Mouse (Mus musculus) monocyte, adult 59 days (primary cell): ENCODE results near the gene Mlxipl. TPM values are rescaled to one million over a fixed set of nuclear protein-coding genes. Genes with fewer than 3 reads are reported as not detected.

Experiments used
- total RNA-seq, 2 experiments: library from RNA; stranded (reverse); gene quantifications; one replicate each; pipeline ENCODE4 v1.2.4; 2023

The Mlxipl gene
- total RNA-seq: 1 to 10 TPM; 2.8 to 3.2 TPM

DNA sequence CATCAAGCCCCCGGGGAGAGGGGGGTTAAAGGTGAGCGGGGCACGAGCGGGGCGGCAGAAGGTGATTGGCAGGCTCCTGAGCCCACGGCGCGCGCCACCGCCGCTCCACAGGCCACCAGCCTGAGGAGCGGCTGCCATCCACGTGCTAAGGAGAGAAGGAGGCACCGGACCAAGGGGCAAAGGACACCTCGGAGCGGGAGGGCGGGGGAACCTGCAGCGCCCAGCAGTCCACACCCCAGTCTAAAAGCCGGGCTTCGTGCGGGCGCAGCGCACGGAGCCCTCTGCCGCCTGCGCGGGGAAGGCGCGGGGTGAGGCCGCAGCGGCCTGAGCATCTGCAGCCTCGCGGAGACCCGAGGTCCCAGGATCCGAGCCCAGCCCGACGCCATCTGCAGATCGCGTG is at the start of gene Mlxipl:
Gene Mlxipl, plus strand, starts transcription at position 238 of the 400 bp plus-strand sequence.

DNA sequence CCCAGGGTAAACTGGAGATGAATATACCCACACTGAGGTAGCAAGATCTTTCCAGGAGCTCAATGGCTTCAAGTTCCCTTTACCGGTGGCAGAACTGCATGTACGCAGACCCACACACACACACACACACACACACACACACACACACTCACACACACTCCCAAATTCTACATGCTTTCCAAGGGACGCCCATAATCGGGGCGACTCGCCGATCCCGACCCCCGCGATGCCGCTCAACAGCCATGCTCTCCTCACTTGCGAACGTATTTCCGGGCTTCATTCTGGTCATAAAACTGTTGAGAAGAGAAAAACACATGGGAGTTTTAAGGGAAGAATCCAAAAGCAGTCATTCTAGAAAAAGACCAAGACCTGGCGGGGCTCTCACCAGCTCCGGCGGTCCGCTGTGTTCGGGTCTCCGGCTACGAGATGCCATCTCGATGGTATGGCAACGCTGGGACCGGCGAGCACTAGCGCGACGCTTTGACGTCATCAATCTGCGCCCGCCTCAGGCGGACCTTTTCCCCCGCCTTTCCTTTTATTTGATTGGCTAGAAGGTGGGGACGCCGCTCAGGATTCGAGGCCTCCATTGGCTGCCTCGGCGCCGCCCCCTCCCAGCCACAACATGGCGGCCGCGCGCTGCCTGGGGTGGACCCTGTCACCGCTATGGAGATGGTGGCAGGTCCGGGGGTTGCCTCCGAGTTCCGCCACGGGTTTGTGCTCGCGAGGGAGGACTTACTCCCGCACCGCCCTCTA is 25.9 kb upstream of the Mlxipl start, which contains the start of gene Dnajc30:
Gene Dnajc30, plus strand, starts transcription at position 574 of the 753 bp plus-strand sequence.

DNA sequence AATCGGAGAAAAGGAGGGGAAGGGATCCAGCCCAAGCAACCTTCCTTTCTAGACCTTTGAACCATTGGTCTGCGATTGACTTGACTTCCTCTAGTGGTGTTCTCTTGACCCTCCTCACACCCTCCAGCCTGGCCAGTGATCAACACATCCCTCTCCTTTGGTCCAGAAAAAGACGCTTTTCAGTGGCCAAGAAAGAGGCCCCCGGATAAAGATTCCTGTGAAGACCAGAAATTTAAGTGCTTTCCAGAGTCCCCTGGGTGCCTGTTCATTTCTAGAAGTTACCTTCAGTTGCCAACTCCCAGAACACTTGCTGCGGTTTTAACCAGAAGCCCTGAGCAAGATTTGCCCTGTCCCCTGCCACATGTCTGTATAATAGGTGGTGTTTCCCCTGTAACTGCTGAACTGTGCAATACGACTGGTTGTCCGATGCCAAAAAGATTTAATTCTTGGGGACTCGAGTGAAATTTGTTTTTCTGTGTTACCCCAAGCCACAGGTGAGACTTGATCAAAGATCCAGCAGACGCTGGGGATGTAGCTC is 24.7 kb upstream of the Mlxipl start, which contains the start of gene Bud23:
Gene Bud23, minus strand, starts transcription at position 51 of the 538 bp plus-strand sequence.

DNA sequence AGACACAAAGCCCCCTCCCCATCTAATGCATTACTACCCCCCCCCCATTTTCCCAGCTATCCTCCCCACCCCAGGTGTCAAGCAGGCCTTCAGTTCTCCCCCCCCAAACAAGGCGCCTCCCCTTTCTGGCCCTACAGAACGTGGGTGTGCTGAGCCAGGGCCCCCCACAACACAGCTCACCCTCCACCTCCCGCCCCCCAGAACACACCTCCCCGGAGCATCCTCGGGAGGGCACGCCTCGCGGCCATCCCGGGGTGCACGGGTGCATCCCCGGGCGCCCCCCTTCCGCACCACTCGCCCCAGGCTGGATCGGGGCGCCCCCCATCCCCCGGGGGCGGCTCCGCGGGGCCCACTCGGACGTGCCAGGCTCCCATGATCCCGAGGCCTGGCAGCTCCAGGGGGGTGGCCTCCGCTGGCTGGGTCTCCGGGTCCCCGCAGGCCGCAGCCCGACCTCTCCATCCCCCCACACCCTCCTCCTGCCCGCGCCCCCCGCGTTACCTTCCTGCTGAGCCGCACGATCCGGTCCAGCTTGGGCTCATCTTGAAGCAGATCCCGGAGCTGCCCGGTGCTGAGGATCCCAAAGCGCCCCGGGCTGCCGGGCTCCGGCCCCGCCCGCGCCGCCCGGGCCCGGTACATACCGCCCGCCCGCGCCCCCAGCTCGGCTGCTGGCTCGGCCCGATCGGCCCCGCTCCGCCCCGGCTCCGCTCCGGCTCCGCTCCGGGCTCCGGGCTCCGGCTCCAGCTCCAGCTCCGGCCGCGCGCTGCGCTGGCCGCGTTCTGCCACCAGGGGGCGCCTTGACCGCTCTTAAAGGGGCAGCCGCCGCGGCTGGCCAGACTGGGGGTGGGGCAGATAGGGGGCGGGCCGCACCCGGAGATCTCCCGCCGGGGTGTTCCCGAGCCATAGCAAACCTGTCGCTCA is 11.9 kb upstream of the Mlxipl start, which contains the start of gene Vps37d:
Gene Vps37d, minus strand, starts transcription at position 703 of the 918 bp plus-strand sequence.

DNA sequence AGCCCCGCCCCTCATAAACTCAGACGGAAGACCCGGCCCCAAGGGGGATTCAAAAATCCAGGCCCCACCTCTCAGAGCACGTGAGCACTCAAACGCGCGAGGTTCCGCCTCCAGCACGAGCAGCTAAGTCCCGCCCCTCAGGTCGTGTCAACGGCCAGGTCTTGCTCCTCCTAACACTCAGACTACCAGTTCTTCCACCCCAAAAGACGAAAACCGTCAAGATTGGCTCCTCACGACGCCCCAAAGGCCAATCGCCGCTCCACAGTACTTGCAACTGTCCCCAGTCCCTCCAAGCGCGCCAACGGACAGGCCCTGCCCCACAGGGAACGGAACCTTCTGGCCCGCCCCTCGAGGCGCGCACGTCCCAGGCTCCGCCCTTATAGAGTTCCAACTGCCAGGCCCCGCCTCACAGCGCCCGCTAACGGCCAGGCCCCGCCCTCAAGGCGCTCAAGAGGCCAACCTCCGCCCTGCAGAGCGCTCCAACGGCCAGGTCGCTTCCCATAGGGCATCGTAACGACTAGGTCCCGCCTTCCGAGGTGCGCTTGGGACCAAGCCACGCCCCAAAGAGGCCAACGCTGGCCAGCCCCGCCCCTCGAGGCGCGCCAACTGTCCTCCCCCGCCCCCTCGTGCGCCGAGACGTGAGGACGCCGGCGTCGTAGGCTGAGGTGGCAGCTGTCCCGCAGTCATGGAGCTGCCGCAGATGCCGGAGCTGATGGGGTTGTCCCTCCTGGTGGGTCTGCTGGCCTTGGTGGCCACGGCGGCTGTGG is 59.5 kb downstream of the Mlxipl start, which contains the start of gene Tbl2:
Gene Tbl2, plus strand, starts transcription at position 605 of the 767 bp plus-strand sequence.

DNA sequence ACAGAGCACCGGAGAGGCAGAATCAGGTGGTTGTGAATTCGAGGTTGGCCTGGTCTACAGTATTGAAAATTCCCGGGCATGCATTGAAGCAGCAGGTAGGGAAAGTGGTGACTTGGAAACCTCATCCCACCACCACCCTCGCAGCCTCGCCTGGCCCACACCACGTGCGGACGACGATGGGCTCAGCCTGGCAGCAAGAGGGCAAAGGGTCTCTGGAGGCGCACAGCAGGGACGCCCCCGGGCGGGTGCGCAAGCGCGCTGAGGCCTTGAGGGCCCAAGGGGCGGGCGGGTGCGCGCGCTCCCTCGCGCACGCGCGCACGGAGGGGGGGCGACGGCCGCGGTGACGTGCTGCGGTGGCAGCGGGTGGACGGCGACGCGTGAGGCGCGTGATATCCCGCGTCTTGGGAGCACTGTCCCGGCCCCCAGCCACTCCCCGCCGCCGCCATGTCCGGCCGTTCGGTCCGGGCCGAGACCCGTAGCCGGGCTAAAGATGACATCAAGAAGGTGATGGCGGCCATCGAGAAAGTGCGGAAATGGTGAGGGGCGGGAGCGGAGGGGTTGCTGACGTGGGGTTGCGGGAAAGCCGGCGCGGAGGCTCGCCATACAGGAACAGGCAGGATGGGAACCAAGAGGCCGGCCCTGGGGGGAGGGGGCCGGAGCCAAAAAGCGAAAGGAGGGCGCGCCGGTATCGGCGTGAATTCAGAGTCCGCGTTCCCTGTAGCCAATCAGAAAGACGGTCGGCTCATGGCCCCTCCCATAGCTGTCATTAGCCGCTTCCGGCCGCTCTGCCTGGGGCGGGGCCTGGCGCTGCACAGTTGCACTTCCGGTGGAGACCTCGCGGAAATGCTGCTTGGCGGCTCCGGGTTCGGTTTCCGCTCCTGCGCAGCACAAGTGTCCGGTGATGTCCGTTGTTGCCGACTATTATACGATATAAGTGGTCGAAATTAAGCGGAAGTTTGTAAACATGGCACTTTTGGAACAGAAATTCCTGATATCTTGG is 78.7 kb downstream of the Mlxipl start, which contains the start of gene Bcl7b:
Gene Bcl7b, plus strand, starts transcription at position 221 of the 1,000 bp plus-strand sequence.

DNA sequence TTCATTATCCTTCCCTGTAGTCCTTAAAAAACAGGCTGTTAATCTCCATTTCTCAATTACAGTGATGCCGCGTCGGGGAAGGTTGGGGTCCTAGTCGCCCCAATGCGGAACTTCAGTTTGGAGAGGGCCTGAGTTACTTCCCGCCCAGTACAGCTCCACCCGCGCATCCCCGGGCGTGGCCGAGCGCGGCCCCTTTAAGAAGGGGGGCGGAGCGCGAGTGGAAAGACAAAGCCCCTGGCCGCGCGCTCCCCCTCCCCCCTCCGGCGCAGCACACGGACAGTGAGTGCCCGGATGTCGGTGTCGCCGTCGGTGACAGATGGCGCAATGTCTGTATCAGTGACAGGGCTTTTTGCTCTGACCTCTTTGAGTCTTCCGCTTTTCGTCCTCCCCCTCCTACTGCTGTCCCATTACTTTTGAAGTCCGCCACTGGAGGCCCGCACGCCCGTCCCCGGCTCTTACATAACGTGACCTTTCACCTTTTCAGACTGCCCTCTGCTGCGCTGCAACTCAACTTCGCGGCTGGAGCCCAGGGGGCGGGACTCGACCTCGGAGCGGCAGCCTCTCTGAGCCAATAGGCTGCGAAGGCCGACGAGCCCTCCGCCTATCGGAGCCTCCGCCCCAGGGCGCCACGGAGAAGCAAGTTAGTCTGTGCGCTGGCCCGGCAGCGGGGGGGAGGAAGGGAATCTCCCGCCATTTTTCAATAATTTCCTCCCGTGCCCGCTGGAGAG is 97.1 kb downstream of the Mlxipl start, which contains the start of gene Baz1b:
Gene Baz1b, plus strand, starts transcription at position 644 of the 728 bp plus-strand sequence.

Other genes starting within 250 kb of the Mlxipl start
- not detected for gene Tmem270, start 183.2 kb upstream of the Mlxipl start, total RNA-seq
- gene Cldn13, start 174.4 kb upstream of the Mlxipl start, total RNA-seq: not detected
- 1 to 10 TPM; 1.5 to 2.3 TPM for gene Mettl27, start 157.5 kb upstream of the Mlxipl start, total RNA-seq
- not detected for gene Cldn4, start 143.0 kb upstream of the Mlxipl start, total RNA-seq
- gene Cldn3, start 103.7 kb upstream of the Mlxipl start, total RNA-seq: not detected
- gene Abhd11, start 80.7 kb upstream of the Mlxipl start, total RNA-seq: 10 to 100 TPM; 27.6 to 33.2 TPM
- gene Stx1a, start 66.4 kb upstream of the Mlxipl start, total RNA-seq: 1 to 10 TPM in 1 of 2 experiments, under 1 TPM in 1; 0.37 to 1.1 TPM
- gene Dnajc30, start 25.7 kb upstream of the Mlxipl start, total RNA-seq: 10 to 100 TPM; 16.2 to 16.9 TPM
- gene Bud23, start 24.9 kb upstream of the Mlxipl start, total RNA-seq: 10 to 100 TPM; 46.4 to 61.6 TPM
- gene Vps37d, start 11.6 kb upstream of the Mlxipl start, total RNA-seq: not detected
- 10 to 100 TPM; 11.8 to 13.0 TPM for gene Tbl2, start 59.8 kb downstream of the Mlxipl start, total RNA-seq
- 10 to 100 TPM; 40.0 to 44.2 TPM for gene Bcl7b, start 78.4 kb downstream of the Mlxipl start, total RNA-seq
- 10 to 100 TPM; 65.9 to 76.2 TPM for gene Baz1b, start 97.4 kb downstream of the Mlxipl start, total RNA-seq
- gene Fzd9, start 161.3 kb downstream of the Mlxipl start, total RNA-seq: not detected